Mouse (Mus musculus) G1E (cell line): ENCODE results near the gene Grrp1.

ENCODE experiments used
- CTCF ChIP-seq: IDR thresholded peaks from 2 replicates; pipeline ENCODE4 v1.5.1; 2012; ENCODE audit warnings: low read depth, low read length, inconsistent platforms, mixed read lengths
- GATA1 ChIP-seq: IDR thresholded peaks from 2 replicates; pipeline ENCODE4 v1.6.1; 2012; ENCODE audit warnings: borderline replicate concordance, low read length, inconsistent platforms, mixed read lengths
- GATA2 ChIP-seq: IDR thresholded peaks from 2 replicates; pipeline ENCODE4 v1.6.1; 2012; ENCODE audit warnings: low read depth, low read length, inconsistent platforms, borderline replicate concordance
- POLR2AphosphoS5 ChIP-seq: IDR thresholded peaks from 2 replicates; pipeline ENCODE4 v1.6.1; 2012; ENCODE audit warnings: low read depth, low read length, inconsistent platforms; ENCODE audit not compliant: insufficient replicate concordance
- TAL1 ChIP-seq: conservative IDR thresholded peaks from 2 replicates; pipeline ENCODE4 v1.6.1; 2012; ENCODE audit warnings: low read depth, low read length, inconsistent platforms, mixed read lengths

DNA sequence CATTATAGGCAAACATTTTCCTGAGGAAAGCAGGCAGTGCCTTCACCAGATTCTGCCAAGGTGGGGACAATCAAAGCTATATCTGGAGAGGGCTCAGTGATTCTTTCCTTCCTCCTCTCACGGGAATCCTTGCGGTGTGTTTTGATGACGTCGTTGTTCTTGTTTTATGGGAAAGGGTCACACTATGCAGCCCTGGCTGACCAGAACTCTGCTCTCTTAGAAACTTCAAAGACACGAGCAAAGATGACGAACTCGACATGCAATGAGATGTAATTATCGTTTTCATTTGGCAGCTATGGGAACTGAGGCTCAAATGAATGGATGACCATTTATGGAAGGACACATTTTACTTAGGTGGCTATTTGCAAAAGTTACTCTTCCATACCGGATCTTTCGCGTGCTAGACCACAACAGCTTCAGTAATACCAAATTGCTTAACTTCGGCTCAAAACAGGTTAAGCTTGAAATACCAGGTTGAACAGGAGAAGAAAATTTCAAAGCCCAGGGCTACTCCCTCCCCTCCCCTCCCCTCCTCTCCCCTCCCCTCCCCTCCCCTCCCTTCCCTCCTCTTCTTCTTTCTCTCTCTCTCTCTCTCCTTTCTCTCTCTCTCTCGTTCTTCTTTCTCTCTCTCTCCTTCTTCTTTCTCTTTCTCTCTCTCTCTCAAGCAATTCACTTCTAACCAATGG lies 19.0 kb upstream of the Grrp1 start:
- no peak for TF ChIP-seq CTCF
- no peak for TF ChIP-seq GATA1
- no peak for TF ChIP-seq POLR2AphosphoS5
- no peak for TF ChIP-seq TAL1
- TF ChIP-seq GATA2: no peak
